Mouse (Mus musculus): ENCODE measurements around the gene Tmem176a. TPM values are rescaled to one million over a fixed set of nuclear protein-coding genes. Genes with fewer than 3 reads are reported as not detected.

Tmem176a gene
- polyA plus RNA-seq, 1 experiment from 2014 or later = 56.6 TPM

- H3K27me3 ChIP-seq = no peaks in the 10 kb centered on the region
- H3K4me1 ChIP-seq = peaks cover 6% of the 10 kb centered on the region; the same call in 1 of the 2 replicates
- H3K4me3 ChIP-seq = peak overlapping the region; percentile 42
- 0 out of 2 replicates have a peak, but pooled peaks cover 3% of the 10 kb centered on the region for H3K9me3 ChIP-seq
- ATAC-seq (ENCODE audit: low FRiP score, low read depth) = peak; percentile 79
- H3K9ac ChIP-seq = peak overlapping the region; percentile 67
- H3K27ac ChIP-seq = peak overlapping the region; percentile 92
- H3K4me2 ChIP-seq (replicated peaks) = peak overlapping the region; percentile 67
- H3K36me3 ChIP-seq = no peaks in the 10 kb centered on the region
- under 1% methylated on average over 29 of the region's 29 CpGs for WGBS
These were observed 11.2 kb downstream of the Tmem176a start for GRCm38 (mm10) chr6:48851820-48852491.

GRCm38 (mm10) chr6:48854155-48854554 is 13.4 kb downstream of the Tmem176a start:
- Histone ChIP-seq H3K36me3 (no peaks in the 10 kb centered on the region), H3K27ac (no peak overlapping the region), H3K4me3 (no peak overlapping the region), H3K27me3 (no peaks in the 10 kb centered on the region), H3K9ac (no peak overlapping the region), H3K9me3 (0 out of 2 replicates have a peak, but pooled peaks cover 3% of the 10 kb centered on the region), H3K4me2 (replicated peaks) (no peak overlapping the region), H3K4me1 (peaks cover 10% of the 10 kb centered on the region; the same call in 1 of the 2 replicates)
- 98% methylated on average over 2 of the region's 2 CpGs for WGBS
- ATAC-seq (ENCODE audit: low FRiP score, low read depth) = no peak

GRCm38 (mm10) chr6:48857613-48858302 is 17.0 kb downstream of the Tmem176a start:
- ATAC-seq (ENCODE audit: low FRiP score, low read depth) = no peak
- 0 out of 2 replicates have a peak, but pooled peaks cover 3% of the 10 kb centered on the region for H3K9me3 ChIP-seq
- WGBS = 48% methylated on average over 8 of the region's 8 CpGs
- H3K27me3 ChIP-seq = no peaks in the 10 kb centered on the region
- no peak overlapping the region for H3K4me3 ChIP-seq
- no peak overlapping the region for H3K9ac ChIP-seq
- no peak overlapping the region for H3K4me2 ChIP-seq (replicated peaks)
- no peak overlapping the region for H3K27ac ChIP-seq
- H3K4me1 ChIP-seq = peaks cover 11% of the 10 kb centered on the region; the same call in 1 of the 2 replicates
- H3K36me3 ChIP-seq = no peaks in the 10 kb centered on the region

GRCm38 (mm10) chr6:48860130-48860815 is 19.6 kb downstream of the Tmem176a start:
- peak overlapping the region; percentile 52 for H3K4me2 ChIP-seq (replicated peaks)
- 0 out of 2 replicates have a peak, but pooled peaks cover 9% of the 10 kb centered on the region for H3K4me1 ChIP-seq
- H3K4me3 ChIP-seq = peak overlapping the region; percentile 32
- H3K27ac ChIP-seq = no peak overlapping the region
- H3K9ac ChIP-seq = no peak overlapping the region
- no peak for ATAC-seq (ENCODE audit: low FRiP score, low read depth)
- no peaks in the 10 kb centered on the region for H3K36me3 ChIP-seq
- H3K27me3 ChIP-seq = no peaks in the 10 kb centered on the region
- H3K9me3 ChIP-seq = no peaks in the 10 kb centered on the region
- WGBS = 13% methylated on average over 23 of the region's 23 CpGs

GRCm38 (mm10) chr6:48860851-48861250 is 20.1 kb downstream of the Tmem176a start:
- Histone ChIP-seq H3K4me2 (replicated peaks) (peak overlapping the region; percentile 52; the same call in 1 of the 2 replicates), H3K27ac (no peak overlapping the region), H3K4me3 (no peak overlapping the region), H3K9ac (no peak overlapping the region), H3K27me3 (no peaks in the 10 kb centered on the region), H3K4me1 (0 out of 2 replicates have a peak, but pooled peaks cover 9% of the 10 kb centered on the region), H3K9me3 (no peaks in the 10 kb centered on the region), H3K36me3 (no peaks in the 10 kb centered on the region)
- WGBS = 82% methylated on average over 1 of the region's 1 CpGs
- ATAC-seq (ENCODE audit: low FRiP score, low read depth) = no peak

- Histone ChIP-seq H3K9me3 (no peaks in the 10 kb centered on the region), H3K4me2 (replicated peaks) (no peak overlapping the region), H3K4me3 (no peak overlapping the region), H3K27me3 (no peaks in the 10 kb centered on the region), H3K36me3 (no peaks in the 10 kb centered on the region), H3K4me1 (0 out of 2 replicates have a peak, but pooled peaks cover 9% of the 10 kb centered on the region), H3K27ac (no peak overlapping the region), H3K9ac (no peak overlapping the region)
- peak; percentile 60; the same call in 1 of the 2 replicates for ATAC-seq (ENCODE audit: low FRiP score, low read depth)
- WGBS = 75% methylated on average over 12 of the region's 12 CpGs
These were observed 21.0 kb downstream of the Tmem176a start for GRCm38 (mm10) chr6:48861616-48862280.

GRCm38 (mm10) chr6:48862816-48863215 is 22.1 kb downstream of the Tmem176a start:
- ATAC-seq (ENCODE audit: low FRiP score, low read depth) = no peak
- H3K9ac ChIP-seq = no peak overlapping the region
- no peaks in the 10 kb centered on the region for H3K36me3 ChIP-seq
- WGBS = 78% methylated on average over 4 of the region's 4 CpGs
- H3K27ac ChIP-seq = no peak overlapping the region
- no peak overlapping the region for H3K4me3 ChIP-seq
- H3K4me2 ChIP-seq (replicated peaks) = no peak overlapping the region
- no peaks in the 10 kb centered on the region for H3K9me3 ChIP-seq
- no peaks in the 10 kb centered on the region for H3K27me3 ChIP-seq
- 0 out of 2 replicates have a peak, but pooled peaks cover 5% of the 10 kb centered on the region for H3K4me1 ChIP-seq

- Histone ChIP-seq H3K27me3 (no peaks in the 10 kb centered on the region), H3K9me3 (no peaks in the 10 kb centered on the region), H3K36me3 (no peaks in the 10 kb centered on the region), H3K27ac (no peak overlapping the region), H3K4me3 (no peak overlapping the region), H3K9ac (no peak overlapping the region), H3K4me2 (replicated peaks) (no peak overlapping the region), H3K4me1 (0 out of 2 replicates have a peak, but pooled peaks cover 5% of the 10 kb centered on the region)
- no peak for ATAC-seq (ENCODE audit: low FRiP score, low read depth)
- WGBS = 92% methylated on average over 7 of the region's 7 CpGs
These were observed 22.8 kb downstream of the Tmem176a start for GRCm38 (mm10) chr6:48863488-48863887.

- Histone ChIP-seq H3K27ac (no peak overlapping the region), H3K36me3 (no peaks in the 10 kb centered on the region), H3K4me1 (0 out of 2 replicates have a peak, but pooled peaks cover 5% of the 10 kb centered on the region), H3K9ac (no peak overlapping the region), H3K4me2 (replicated peaks) (no peak overlapping the region), H3K4me3 (no peak overlapping the region), H3K27me3 (no peaks in the 10 kb centered on the region), H3K9me3 (no peaks in the 10 kb centered on the region)
- no peak for ATAC-seq (ENCODE audit: low FRiP score, low read depth)
- 56% methylated on average over 3 of the region's 3 CpGs for WGBS
These were observed 23.5 kb downstream of the Tmem176a start for GRCm38 (mm10) chr6:48864181-48864580.

GRCm38 (mm10) chr6:48864723-48865122 is 24.0 kb downstream of the Tmem176a start:
- no peaks in the 10 kb centered on the region for H3K27me3 ChIP-seq
- no peaks in the 10 kb centered on the region for H3K9me3 ChIP-seq
- 0 out of 2 replicates have a peak, but pooled peaks cover 5% of the 10 kb centered on the region for H3K4me1 ChIP-seq
- WGBS = 25% methylated on average over 3 of the region's 3 CpGs
- no peak overlapping the region for H3K9ac ChIP-seq
- H3K36me3 ChIP-seq = no peaks in the 10 kb centered on the region
- ATAC-seq (ENCODE audit: low FRiP score, low read depth) = no peak
- no peak overlapping the region for H3K4me2 ChIP-seq (replicated peaks)
- H3K27ac ChIP-seq = no peak overlapping the region
- no peak overlapping the region for H3K4me3 ChIP-seq

GRCm38 (mm10) chr6:48865152-48865745 is 24.5 kb downstream of the Tmem176a start:
- Histone ChIP-seq H3K4me2 (replicated peaks) (no peak overlapping the region), H3K4me3 (no peak overlapping the region), H3K27ac (no peak overlapping the region), H3K9me3 (no peaks in the 10 kb centered on the region), H3K9ac (no peak overlapping the region), H3K4me1 (0 out of 2 replicates have a peak, but pooled peaks cover 4% of the 10 kb centered on the region), H3K36me3 (no peaks in the 10 kb centered on the region), H3K27me3 (no peaks in the 10 kb centered on the region)
- 70% methylated on average over 1 of the region's 1 CpGs for WGBS
- ATAC-seq (ENCODE audit: low FRiP score, low read depth) = no peak

Data from limb, embryonic 13.5 days (tissue).